Mouse (Mus musculus) hindbrain, embryonic 14.5 days (tissue): Measurements from ENCODE around the gene Col5a1. TPM values are rescaled to one million over a fixed set of nuclear protein-coding genes. Genes with fewer than 3 reads are reported as not detected.
A peak's percentile ranks its signal among the peaks of the same experiment; 100 is the strongest.

Experiments
- ATAC-seq: fragments of 200-750 bp; cut with Nextera tagmentation; 2 replicates; pipeline ENCODE4 v1.8.0; 2017; ENCODE audit warnings: moderate number of reproducible peaks, mild to moderate bottlenecking, moderate TSS enrichment, moderate library complexity; ENCODE audit not compliant: low FRiP score
- DNase-seq: peaks from one replicate; pipeline ENCODE4 v3.0.0-alpha.2; 2015; ENCODE audit warnings: low spot score
- H3K27ac ChIP-seq: fragments of 300-500 bp; sonication (generic); 2 replicates; pipeline ENCODE4 v1.5.1; 2014; ENCODE audit warnings: mild to moderate bottlenecking, moderate library complexity
- H3K27me3 ChIP-seq: fragments of 300-500 bp; sonication (generic); 2 replicates; pipeline ENCODE4 v1.6.1; 2014; ENCODE audit warnings: mild to moderate bottlenecking, low read length, mixed read lengths; ENCODE audit not compliant: control insufficient read depth, insufficient read depth
- H3K36me3 ChIP-seq: fragments of 300-500 bp; sonication (generic); replicated peaks from 2 replicates; pipeline ENCODE4 v1.6.1; 2014; ENCODE audit not compliant: control insufficient read depth, insufficient read depth
- H3K4me1 ChIP-seq: fragments of 300-500 bp; sonication (generic); replicated peaks from 2 replicates; pipeline ENCODE4 v1.6.1; 2014; ENCODE audit warnings: antibody characterized with exemption, low read length, mixed read lengths; ENCODE audit not compliant: control insufficient read depth, insufficient read depth
- H3K4me2 ChIP-seq: fragments of 300-500 bp; sonication (generic); replicated peaks from 2 replicates; pipeline ENCODE4 v1.6.1; 2014; ENCODE audit warnings: mild to moderate bottlenecking, moderate library complexity
- H3K4me3 ChIP-seq: fragments of 300-500 bp; sonication (generic); replicated peaks from 2 replicates; pipeline ENCODE4 v1.5.1; 2014; ENCODE audit warnings: mild to moderate bottlenecking, low read length
- H3K9ac ChIP-seq: fragments of 300-500 bp; sonication (generic); 2 replicates; pipeline ENCODE4 v1.6.1; 2014
- H3K9me3 ChIP-seq: fragments of 300-500 bp; sonication (generic); 2 replicates; pipeline ENCODE4 v1.6.1; 2016; ENCODE audit warnings: low read length; ENCODE audit not compliant: control insufficient read depth
- WGBS: fragments of 180-500 bp; shearing (Covaris S2); extraction: QIAGEN DNeasy Blood & Tissue Kit; methylation state at CpG from one replicate; pipeline ENCODE4 v1.1.7; 2014; 5-methylcytosine and 5-hydroxymethylcytosine counted together
- polyA plus RNA-seq: library from polyadenylated mRNA; unstranded; fragments of >200 nt; fragmentation: Nextera tagmentation; extraction: Ambion mirVana; gene quantifications from 2 replicates; pipeline ENCODE4 v1.2.1, GENCODE M21; 2014

Gene Col5a1
- polyA plus RNA-seq, 1 experiment from 2014 or later: 14.7 TPM

DNA sequence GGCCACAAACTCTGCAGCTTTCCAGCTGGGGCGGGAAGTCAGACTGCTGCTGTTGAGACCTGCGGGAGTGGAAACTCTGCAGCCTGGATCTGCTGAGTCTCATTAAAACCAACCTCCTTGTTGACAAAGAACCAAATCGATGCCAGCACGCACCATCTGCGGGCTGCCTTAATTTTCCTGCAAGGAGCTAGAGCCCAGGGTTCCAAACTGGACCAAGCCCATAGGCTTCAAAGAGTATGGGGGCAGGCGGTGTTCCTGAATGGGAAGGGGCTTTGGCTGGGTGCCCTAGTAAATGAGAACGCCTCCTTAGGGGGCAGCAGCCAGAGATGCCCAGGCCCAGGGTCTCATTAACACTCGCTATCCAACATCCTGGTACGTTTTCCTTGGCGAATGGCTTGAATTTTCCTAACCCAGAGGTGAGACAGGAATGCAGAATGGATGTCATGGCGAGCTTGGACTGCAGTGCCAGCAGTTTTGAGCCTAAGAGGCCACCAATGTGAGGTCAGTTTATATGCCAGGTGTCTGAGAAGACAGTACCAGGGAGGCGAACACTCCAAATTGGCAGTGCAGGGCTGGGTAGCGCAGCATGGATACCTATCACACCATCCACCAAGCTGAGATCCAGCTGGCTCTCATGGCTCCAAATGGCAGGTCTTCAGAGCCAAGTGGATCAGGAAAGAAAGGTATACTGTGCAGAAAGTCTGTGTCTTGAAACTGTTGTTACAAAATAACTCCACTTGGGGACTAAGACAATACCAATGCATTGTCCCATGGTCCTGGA, 9.3 kb upstream of the Col5a1 start:
- ATAC-seq: no peak
- H3K9ac ChIP-seq: no peak overlapping the region
- H3K4me1 ChIP-seq: 0 out of 2 replicates have a peak, but pooled peaks cover 5% of the 10 kb centered on the region
- 78% methylated on average over 13 of the region's 13 CpGs for WGBS
- no peak overlapping the region for H3K4me3 ChIP-seq
- no peaks in the 10 kb centered on the region for H3K27me3 ChIP-seq
- DNase-seq: no peak
- H3K9me3 ChIP-seq: no peaks in the 10 kb centered on the region
- no peak overlapping the region for H3K4me2 ChIP-seq
- no peak overlapping the region for H3K27ac ChIP-seq
- H3K36me3 ChIP-seq: no peaks in the 10 kb centered on the region

DNA sequence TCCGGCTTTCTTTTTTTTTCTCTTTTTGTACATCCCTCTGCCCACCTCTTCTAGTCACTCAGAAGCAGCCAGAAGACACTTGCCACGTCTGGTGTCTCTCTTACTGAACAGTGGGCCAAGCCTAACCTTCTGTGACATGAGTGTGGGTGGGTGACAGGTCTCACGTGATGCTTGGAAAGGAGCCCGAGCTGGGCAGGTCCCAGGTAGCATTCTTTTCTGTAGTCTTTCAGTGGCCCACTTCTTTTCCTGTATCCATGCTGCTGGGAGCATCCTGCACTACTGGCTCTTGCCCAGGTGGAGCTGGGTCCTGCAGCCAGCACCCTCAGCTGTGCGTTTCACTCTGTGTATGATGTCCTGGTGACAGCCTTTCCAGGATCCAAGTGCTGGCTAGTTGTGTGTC, 8.2 kb upstream of the Col5a1 start:
- DNase-seq: no peak
- no peaks in the 10 kb centered on the region for H3K27me3 ChIP-seq
- WGBS: 84% methylated on average over 5 of the region's 5 CpGs

DNA sequence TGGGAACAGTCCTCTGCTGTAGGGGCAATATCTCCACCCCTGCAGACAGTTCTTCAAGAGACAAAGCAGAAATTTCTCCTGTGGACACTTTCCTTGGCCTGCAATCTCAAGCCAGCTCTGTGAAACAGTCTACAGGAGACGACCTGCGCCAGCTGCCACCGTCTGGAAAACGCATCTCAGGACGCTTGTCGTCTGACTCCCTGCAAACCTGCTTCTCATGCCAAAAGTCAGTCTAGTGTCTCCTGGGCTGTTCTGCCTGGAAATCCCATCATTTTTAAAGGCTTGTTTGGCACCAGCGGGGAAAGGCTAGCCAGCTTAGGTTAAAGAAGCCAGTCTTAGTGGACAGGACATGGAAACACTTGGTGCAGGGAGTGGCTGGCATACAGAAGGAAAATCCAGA, 2.9 kb upstream of the Col5a1 start:
- WGBS: 77% methylated on average over 7 of the region's 7 CpGs
- H3K9ac ChIP-seq: no peak overlapping the region
- H3K4me1 ChIP-seq: peaks cover 10% of the 10 kb centered on the region; the same call in 1 of the 2 replicates
- peaks cover 13% of the 10 kb centered on the region for H3K27me3 ChIP-seq
- DNase-seq (no peak), ATAC-seq (no peak)
- no peak overlapping the region for H3K4me3 ChIP-seq
- H3K27ac ChIP-seq: no peak overlapping the region
- H3K4me2 ChIP-seq: no peak overlapping the region
- H3K9me3 ChIP-seq: no peaks in the 10 kb centered on the region
- no peaks in the 10 kb centered on the region for H3K36me3 ChIP-seq

More for the DNA sequence above, 8.2 kb upstream of the Col5a1 start:
- Histone ChIP-seq H3K9me3 (no peaks in the 10 kb centered on the region), H3K4me3 (no peak overlapping the region), H3K27ac (no peak overlapping the region), H3K36me3 (no peaks in the 10 kb centered on the region), H3K4me2 (no peak overlapping the region), H3K9ac (no peak overlapping the region), H3K4me1 (0 out of 2 replicates have a peak, but pooled peaks cover 5% of the 10 kb centered on the region)
- ATAC-seq: no peak

DNA sequence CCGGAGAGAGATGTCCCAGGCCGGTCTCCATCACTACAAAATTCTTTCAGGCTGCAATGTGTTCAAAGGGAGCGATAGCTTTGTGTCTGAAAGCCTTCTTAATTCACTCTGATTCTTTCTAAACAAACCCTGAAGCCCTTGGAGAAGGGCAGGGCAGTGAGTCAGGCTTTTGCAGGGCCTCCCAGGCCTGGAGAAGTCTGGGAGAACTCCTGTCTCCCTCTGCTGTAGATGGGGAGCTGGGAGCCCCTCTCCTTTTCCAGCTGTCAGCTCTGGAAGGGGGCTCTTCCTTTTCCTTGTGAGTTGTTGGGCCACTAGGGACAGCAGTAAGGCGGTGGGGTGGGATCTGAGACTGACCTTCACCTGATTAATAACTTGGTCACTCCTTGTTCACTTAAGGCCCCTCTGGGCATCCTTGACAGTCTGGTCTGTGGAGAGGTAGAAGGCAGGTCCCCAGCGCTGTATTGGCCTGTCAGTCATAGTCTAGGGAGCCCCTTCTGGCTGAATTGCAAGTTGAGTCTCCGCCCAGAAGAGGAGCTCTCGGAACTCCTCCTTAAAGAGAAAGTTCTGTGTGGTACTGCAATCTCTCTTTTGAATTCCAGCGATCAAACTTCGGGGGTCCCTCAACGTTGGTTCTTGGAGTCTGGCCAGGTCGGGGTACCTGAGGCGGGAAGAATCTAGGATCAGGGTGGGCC, 623 bp upstream of the Col5a1 start:
- peak overlapping the region; percentile 59; the same call in 1 of the 2 replicates for H3K9ac ChIP-seq
- peaks cover 15% of the 10 kb centered on the region; the same call in 1 of the 2 replicates for H3K4me1 ChIP-seq
- WGBS: 5% methylated on average over 12 of the region's 12 CpGs
- H3K4me3 ChIP-seq: peak overlapping the region; percentile 55
- peak overlapping the region; percentile 98 for H3K4me2 ChIP-seq
- peak; percentile 56 for DNase-seq
- H3K27me3 ChIP-seq: peaks cover 18% of the 10 kb centered on the region
- H3K27ac ChIP-seq: 0 out of 2 replicates have a peak overlapping the region, but pooled peaks have one; percentile 62
- peak; percentile 65; the same call in 1 of the 2 replicates for ATAC-seq
- no peaks in the 10 kb centered on the region for H3K36me3 ChIP-seq
- H3K9me3 ChIP-seq: no peaks in the 10 kb centered on the region

DNA sequence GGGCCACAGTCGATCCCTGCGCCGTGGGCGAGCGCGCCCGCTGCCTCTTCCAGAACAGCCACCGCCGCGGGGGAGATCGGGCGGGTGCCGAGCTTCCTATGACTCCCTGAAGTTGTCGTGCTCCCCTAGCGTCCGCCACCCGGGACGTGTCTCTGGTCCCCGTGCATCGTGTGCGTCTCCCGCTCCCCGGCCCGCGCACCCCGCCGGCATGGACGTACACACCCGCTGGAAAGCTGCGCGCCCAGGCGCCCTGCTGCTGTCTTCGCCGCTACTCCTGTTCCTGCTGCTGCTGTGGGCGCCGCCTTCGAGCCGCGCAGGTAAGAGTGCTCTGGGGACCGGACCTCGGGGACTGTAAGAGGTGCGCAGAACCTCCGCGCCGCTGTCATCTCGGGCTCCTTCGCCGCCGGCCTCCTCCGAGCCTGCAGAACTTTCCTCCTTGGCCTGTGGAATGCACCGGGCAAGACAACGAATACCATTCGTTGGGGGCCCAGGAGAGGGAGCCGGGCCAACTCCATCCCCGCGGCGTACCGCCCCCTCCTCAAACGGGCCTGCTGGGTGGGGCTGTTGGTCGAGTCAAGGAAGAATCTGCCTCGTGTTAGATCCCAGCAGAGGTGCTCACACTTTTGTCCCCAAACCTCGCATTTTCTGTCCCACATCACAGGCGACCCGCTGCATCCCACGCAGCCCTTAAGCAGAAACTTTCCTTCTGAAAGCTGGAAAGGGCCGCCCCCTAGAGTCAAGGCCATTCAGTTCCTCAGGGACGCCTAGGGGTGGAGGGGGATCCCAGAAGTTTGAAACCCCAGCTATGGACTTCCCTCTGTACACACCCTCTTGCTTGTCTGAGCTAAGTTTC, 609 bp downstream of the Col5a1 start:
- Histone ChIP-seq H3K4me3 (peak overlapping the region; percentile 55), H3K9ac (peak overlapping the region; percentile 59), H3K27ac (peak overlapping the region; percentile 38; the same call in 1 of the 2 replicates), H3K36me3 (no peaks in the 10 kb centered on the region), H3K27me3 (peaks cover 18% of the 10 kb centered on the region), H3K4me2 (peak overlapping the region; percentile 98), H3K4me1 (peaks cover 15% of the 10 kb centered on the region; the same call in 1 of the 2 replicates), H3K9me3 (no peaks in the 10 kb centered on the region)
- DNase-seq (peak; percentile 51), ATAC-seq (peak; percentile 36; the same call in 1 of the 2 replicates)
- WGBS: 0% methylated on average over 57 of the region's 67 CpGs

DNA sequence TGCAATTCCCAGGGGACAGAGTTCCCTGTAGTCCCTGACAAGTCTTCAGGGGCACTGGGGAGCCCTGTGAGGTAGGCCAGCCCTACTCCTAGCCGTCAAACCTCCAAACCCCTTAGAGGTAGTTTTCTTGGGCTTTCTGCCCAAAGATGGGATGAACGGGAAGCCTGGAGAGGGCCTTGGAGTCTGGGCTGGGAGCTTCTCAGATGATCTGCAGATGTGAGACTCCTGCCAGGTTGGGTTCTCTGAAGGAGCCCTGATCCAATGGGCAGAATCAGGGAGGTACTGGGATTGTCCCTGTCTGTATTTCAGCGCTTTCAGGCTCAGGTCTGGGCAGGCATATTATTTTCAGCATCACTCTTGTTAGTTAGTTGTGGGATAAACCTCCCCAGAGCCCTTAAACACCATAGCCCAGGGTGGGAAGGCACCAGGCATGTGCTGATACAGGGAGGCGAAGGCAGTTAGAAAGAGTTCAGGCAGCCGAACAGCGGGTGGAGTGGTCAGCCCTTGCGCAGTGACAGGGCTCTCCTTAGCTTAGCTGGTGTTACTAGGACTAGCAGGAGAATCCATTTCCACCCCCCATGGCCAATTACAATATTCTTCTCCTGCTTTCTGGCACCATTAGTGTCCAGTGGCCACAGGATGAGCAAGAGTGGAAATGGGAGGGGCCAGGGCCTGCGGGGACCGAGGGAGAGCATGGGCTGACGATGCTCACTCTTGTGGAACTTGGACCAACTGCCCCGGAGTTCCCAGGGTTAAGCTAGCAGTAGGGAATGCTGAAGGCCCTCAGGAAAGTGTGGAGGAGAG, 1.4 kb downstream of the Col5a1 start:
- Histone ChIP-seq H3K9me3 (no peaks in the 10 kb centered on the region), H3K9ac (no peak overlapping the region), H3K4me2 (peak overlapping the region; percentile 98), H3K4me3 (peak overlapping the region; percentile 55), H3K4me1 (peaks cover 15% of the 10 kb centered on the region; the same call in 1 of the 2 replicates), H3K27me3 (peaks cover 18% of the 10 kb centered on the region), H3K27ac (no peak overlapping the region), H3K36me3 (no peaks in the 10 kb centered on the region)
- DNase-seq: no peak
- no peak for ATAC-seq
- WGBS: 25% methylated on average over 11 of the region's 11 CpGs

DNA sequence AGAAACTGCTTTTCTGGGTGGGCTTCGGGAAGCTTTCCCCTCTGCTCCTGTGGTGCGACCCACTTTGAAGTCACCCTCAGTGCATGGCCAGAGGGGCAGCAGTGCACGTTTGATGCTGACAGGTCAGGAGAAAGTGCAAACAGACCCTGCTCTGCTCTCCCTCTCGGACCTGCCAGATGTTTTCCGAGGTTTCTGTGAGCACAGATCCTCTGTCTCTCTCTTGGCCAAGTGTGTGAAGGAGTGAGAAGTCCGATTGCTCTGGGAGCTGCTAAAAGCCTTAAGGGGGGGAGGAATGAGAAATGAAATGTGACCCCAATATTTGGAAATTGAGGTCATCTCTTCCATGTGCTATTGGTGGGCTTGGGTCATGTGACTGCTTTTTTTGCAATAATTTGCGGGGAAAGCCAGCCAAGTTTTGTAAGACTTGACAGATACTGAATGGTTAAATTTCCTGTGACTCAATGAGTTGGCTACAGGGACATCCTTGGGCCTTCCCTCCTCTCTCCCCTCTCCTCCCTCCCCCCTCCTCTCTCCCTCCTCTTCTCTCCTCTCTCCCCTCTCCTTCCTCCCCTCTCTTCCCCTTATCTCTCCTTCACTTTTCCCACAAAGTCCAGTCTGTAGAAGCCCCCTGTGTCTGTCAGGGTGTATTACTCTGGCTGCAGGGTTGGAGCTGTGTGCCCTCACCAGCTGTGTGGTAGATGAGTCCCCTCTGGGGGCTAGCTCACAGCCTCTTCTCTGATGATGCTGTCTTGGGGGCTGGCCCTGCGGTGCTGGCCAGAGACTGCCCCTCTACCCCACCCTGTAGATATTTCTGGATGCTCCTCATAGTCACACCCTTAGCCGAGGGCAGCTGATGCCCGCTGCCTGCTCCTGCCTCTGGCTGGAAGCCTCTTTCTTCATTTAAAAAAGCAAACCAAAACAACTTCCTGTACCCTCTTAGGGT, 2.6 kb downstream of the Col5a1 start:
- peaks cover 15% of the 10 kb centered on the region; the same call in 1 of the 2 replicates for H3K4me1 ChIP-seq
- H3K4me3 ChIP-seq: 0 out of 2 replicates have a peak overlapping the region, but pooled peaks have one; percentile 55
- H3K4me2 ChIP-seq: peak overlapping the region; percentile 98
- no peaks in the 10 kb centered on the region for H3K36me3 ChIP-seq
- peaks cover 18% of the 10 kb centered on the region for H3K27me3 ChIP-seq
- H3K27ac ChIP-seq: no peak overlapping the region
- no peak for ATAC-seq
- no peak overlapping the region for H3K9ac ChIP-seq
- no peaks in the 10 kb centered on the region for H3K9me3 ChIP-seq
- 35% methylated on average over 10 of the region's 10 CpGs for WGBS
- DNase-seq: no peak
